Mouse (Mus musculus) heart, adult 11 months (tissue): Measurements from ENCODE around the gene Lekr1.

Experiments used
- DNase-seq: peaks from one replicate; pipeline ENCODE4 v3.0.0; 2022

The Lekr1 gene

GRCm38 (mm10) chr3:65656902-65657660 lies 8.9 kb upstream of the Lekr1 start:
- DNase-seq: no peak

GRCm38 (mm10) chr3:65658081-65658612 lies 7.9 kb upstream of the Lekr1 start:
- no peak for DNase-seq

GRCm38 (mm10) chr3:65658721-65659619 lies 7.1 kb upstream of the Lekr1 start:
- DNase-seq: peak; percentile 99

- DNase-seq: no peak
Observed at GRCm38 (mm10) chr3:65659620-65659932, 6.5 kb upstream of the Lekr1 start.

GRCm38 (mm10) chr3:65660336-65660735 lies 5.7 kb upstream of the Lekr1 start:
- DNase-seq: no peak

- DNase-seq: no peak
Observed at GRCm38 (mm10) chr3:65661731-65662130, 4.3 kb upstream of the Lekr1 start.

GRCm38 (mm10) chr3:65663176-65663575 lies 2.9 kb upstream of the Lekr1 start:
- DNase-seq: peak; percentile 90

GRCm38 (mm10) chr3:65670216-65670615 lies 4.2 kb downstream of the Lekr1 start:
- DNase-seq: no peak

- DNase-seq: peak; percentile 90
Observed at GRCm38 (mm10) chr3:65673725-65674124, 7.7 kb downstream of the Lekr1 start.

GRCm38 (mm10) chr3:65680612-65681011 lies 14.6 kb downstream of the Lekr1 start:
- DNase-seq: no peak

GRCm38 (mm10) chr3:65689705-65690104 lies 23.7 kb downstream of the Lekr1 start:
- no peak for DNase-seq

- DNase-seq: no peak
Observed at GRCm38 (mm10) chr3:65690850-65691249, 24.8 kb downstream of the Lekr1 start.

GRCm38 (mm10) chr3:65699704-65700103 lies 33.7 kb downstream of the Lekr1 start:
- DNase-seq: no peak

GRCm38 (mm10) chr3:65714372-65714771 lies 48.3 kb downstream of the Lekr1 start:
- no peak for DNase-seq

GRCm38 (mm10) chr3:65717406-65717805 lies 51.4 kb downstream of the Lekr1 start:
- no peak for DNase-seq

GRCm38 (mm10) chr3:65722897-65723296 lies 56.9 kb downstream of the Lekr1 start:
- DNase-seq: no peak

GRCm38 (mm10) chr3:65723664-65724063 lies 57.6 kb downstream of the Lekr1 start:
- no peak for DNase-seq

GRCm38 (mm10) chr3:65737816-65738215 lies 71.8 kb downstream of the Lekr1 start:
- no peak for DNase-seq

GRCm38 (mm10) chr3:65744936-65745335 lies 78.9 kb downstream of the Lekr1 start:
- DNase-seq: no peak

GRCm38 (mm10) chr3:65764511-65765508 lies 98.8 kb downstream of the Lekr1 start:
- peak; percentile 66 for DNase-seq

- DNase-seq: peak; percentile 29
Observed at GRCm38 (mm10) chr3:65766387-65766786, 100.4 kb downstream of the Lekr1 start.

GRCm38 (mm10) chr3:65767202-65767862 lies 101.3 kb downstream of the Lekr1 start:
- peak; percentile 29 for DNase-seq
